Mouse (Mus musculus): ENCODE measurements around the gene Mettl7a1. TPM values are rescaled to one million over a fixed set of nuclear protein-coding genes. Genes with fewer than 3 reads are reported as not detected.
"Not testable (repeated sequence)": the region's sequence is repeated elsewhere in the genome, so short reads cannot be mapped to it uniquely, and the experiment has no call there.

The Mettl7a1 gene
- polyA plus RNA-seq, 1 experiment from 2014 or later: 14.6 TPM

DNA sequence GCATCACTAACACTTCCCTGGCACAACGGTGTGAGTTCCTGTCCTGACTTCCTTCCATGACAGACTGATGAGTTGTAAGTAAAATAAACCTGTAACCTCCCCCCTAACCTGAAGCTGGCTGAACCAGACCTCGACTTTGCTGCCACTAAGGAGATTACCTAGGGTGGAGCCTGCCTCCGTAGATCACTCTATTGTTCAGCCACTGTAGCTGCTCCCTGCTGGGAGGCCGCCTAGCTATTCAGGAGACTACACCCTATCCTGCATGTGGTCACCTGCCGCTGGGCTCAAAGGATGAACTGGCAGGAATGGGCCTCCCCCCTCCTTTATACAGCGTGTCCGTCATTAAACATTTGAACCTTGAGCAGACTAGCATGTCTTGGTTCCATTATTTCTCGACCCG, 34.2 kb upstream of the Mettl7a1 start:
- WGBS: 22% methylated on average over 9 of the region's 9 CpGs
- Histone ChIP-seq H3K27me3 (ENCODE audit: control insufficient read depth, insufficient read depth, low read depth, low read length) (no peaks in the 10 kb centered on the region), H3K27ac (ENCODE audit: low read length) (no peak overlapping the region), H3K4me2 (ENCODE audit: low read depth, low read length) (no peak overlapping the region), H3K9ac (ENCODE audit: low read length) (no peak overlapping the region), H3K4me1 (replicated peaks; ENCODE audit: control insufficient read depth, insufficient read depth, low read length) (no peaks in the 10 kb centered on the region), H3K9me3 (ENCODE audit: control insufficient read depth, low read length) (no peaks in the 10 kb centered on the region), H3K36me3 (ENCODE audit: control insufficient read depth, insufficient read depth, low read length) (no peaks in the 10 kb centered on the region), H3K4me3 (ENCODE audit: low read length) (no peak overlapping the region)
- ATAC-seq (ENCODE audit: low read depth): no peak

DNA sequence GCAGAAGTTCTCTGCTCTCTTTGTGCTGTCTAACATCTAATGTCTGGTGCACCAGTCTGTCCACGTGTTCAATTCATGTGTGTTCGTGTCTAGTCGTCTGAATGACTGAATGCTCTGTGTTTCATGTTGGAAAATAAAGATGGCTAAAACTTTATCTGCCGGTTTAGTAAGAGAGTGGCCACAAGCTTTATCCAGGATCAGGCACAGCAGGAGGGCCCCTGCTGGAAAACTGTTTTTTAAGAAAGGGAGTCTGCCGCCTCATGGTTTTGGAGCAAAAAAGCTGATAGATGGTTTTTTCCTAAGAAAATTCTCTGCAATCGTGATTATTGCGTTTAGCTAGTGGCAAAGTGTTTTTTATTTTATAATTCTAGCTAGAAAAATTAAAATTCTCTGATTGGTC, 33.3 kb upstream of the Mettl7a1 start:
- H3K4me2 ChIP-seq (ENCODE audit: low read depth, low read length); H3K27ac ChIP-seq (ENCODE audit: low read length); H3K4me1 ChIP-seq (replicated peaks; ENCODE audit: control insufficient read depth, insufficient read depth, low read length); ATAC-seq (ENCODE audit: low read depth); H3K9ac ChIP-seq (ENCODE audit: low read length); H3K36me3 ChIP-seq (ENCODE audit: control insufficient read depth, insufficient read depth, low read length); H3K9me3 ChIP-seq (ENCODE audit: control insufficient read depth, low read length); H3K27me3 ChIP-seq (ENCODE audit: control insufficient read depth, insufficient read depth, low read depth, low read length); H3K4me3 ChIP-seq (ENCODE audit: low read length): not testable (repeated sequence)
- WGBS: 42% methylated on average over 7 of the region's 7 CpGs

DNA sequence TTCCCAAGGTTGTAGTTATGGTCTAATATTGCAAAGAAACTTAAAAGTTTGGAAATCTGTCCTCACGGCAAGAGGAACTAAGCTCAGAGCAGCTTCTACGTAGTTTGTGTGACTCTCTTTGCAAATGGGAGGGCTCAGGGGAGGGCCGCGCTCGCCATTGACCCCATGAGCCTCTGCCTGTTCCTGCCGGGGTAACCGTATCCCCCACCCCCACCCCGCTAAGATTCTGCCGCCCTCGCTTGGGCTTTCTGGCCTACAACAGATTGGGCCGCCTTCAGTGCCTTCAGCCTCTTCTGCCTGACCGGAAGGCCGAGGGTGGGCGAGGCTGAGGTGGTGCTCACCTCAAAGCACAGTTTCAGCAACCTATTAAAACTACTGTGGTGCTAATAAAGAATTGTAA, 32.5 kb upstream of the Mettl7a1 start:
- WGBS: 71% methylated on average over 14 of the region's 14 CpGs

DNA sequence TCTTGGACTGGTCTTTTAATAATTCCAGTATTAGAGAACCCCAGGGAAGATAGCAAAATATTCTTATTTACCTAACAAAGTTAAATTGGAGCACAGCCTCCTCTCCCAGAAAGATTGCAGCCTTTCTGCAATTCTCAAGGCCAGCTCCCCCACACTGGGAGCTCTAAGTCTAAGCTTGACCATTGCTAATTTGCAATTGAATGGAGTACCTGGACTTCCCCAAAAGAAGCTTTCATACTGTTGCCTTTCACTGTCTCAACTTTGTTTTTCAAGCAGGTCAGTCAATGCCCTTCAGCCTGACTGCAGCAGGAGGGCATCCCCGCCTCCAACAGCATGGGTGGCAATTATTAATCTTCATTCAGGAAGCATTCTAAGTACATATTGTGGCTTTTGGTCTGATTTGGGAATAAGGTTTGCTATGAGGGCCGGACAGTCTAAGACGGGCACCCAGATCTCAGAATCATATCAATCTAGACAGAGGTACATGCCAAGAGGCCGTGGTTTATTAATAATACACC, 30.1 kb upstream of the Mettl7a1 start:
- H3K4me2 ChIP-seq (ENCODE audit: low read depth, low read length); H3K36me3 ChIP-seq (ENCODE audit: control insufficient read depth, insufficient read depth, low read length); H3K27me3 ChIP-seq (ENCODE audit: control insufficient read depth, insufficient read depth, low read depth, low read length); ATAC-seq (ENCODE audit: low read depth); H3K4me1 ChIP-seq (replicated peaks; ENCODE audit: control insufficient read depth, insufficient read depth, low read length); H3K9me3 ChIP-seq (ENCODE audit: control insufficient read depth, low read length); H3K27ac ChIP-seq (ENCODE audit: low read length); H3K9ac ChIP-seq (ENCODE audit: low read length); H3K4me3 ChIP-seq (ENCODE audit: low read length): not testable (repeated sequence)
- WGBS: 87% methylated on average over 4 of the region's 4 CpGs

More for the DNA sequence above, 32.5 kb upstream of the Mettl7a1 start:
- Histone ChIP-seq H3K9me3 (ENCODE audit: control insufficient read depth, low read length) (no peaks in the 10 kb centered on the region), H3K27ac (ENCODE audit: low read length) (no peak overlapping the region), H3K4me2 (ENCODE audit: low read depth, low read length) (no peak overlapping the region), H3K4me1 (replicated peaks; ENCODE audit: control insufficient read depth, insufficient read depth, low read length) (no peaks in the 10 kb centered on the region), H3K27me3 (ENCODE audit: control insufficient read depth, insufficient read depth, low read depth, low read length) (no peaks in the 10 kb centered on the region), H3K36me3 (ENCODE audit: control insufficient read depth, insufficient read depth, low read length) (no peaks in the 10 kb centered on the region), H3K4me3 (ENCODE audit: low read length) (no peak overlapping the region), H3K9ac (ENCODE audit: low read length) (no peak overlapping the region)
- no peak for ATAC-seq (ENCODE audit: low read depth)

DNA sequence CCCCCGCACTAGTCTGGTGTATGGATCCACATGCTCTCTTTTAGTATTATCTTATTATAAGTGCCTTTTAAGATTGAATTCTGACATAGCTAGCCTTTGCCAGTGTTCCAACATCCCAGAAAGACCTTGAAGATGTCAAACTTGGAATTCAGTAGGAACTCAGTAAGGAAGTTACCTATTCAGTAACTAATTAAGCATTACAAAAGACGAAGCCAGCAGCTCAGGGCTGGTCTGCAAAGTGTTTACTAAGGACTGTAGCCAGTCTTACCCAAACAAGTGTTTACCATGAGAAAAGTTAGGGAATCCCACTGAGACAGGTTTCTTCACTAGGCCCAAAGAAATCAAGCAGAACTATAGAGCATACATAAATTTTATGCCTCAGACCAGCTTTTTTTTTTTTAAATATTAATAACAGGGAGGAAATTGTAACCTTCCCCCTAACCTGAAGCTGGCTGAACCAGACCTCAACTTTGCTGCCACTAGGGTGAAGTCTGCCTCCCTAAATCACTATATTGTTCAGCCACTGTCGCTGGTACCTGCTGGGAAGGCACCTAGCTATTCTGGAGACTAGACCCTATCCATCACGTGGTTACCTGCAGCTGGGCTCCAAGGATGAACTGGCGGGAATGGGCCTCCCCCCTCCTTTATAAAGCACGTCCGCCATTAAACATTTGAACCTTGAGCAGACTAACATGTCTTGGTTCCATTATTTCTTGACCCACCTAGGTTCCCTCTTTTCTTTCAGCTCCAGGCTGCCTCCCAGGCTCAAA, 29.0 kb upstream of the Mettl7a1 start:
- Histone ChIP-seq H3K9me3 (ENCODE audit: control insufficient read depth, low read length) (no peaks in the 10 kb centered on the region), H3K27me3 (ENCODE audit: control insufficient read depth, insufficient read depth, low read depth, low read length) (no peaks in the 10 kb centered on the region), H3K9ac (ENCODE audit: low read length) (no peak overlapping the region), H3K4me3 (ENCODE audit: low read length) (no peak overlapping the region), H3K36me3 (ENCODE audit: control insufficient read depth, insufficient read depth, low read length) (no peaks in the 10 kb centered on the region), H3K4me1 (replicated peaks; ENCODE audit: control insufficient read depth, insufficient read depth, low read length) (no peaks in the 10 kb centered on the region), H3K27ac (ENCODE audit: low read length) (no peak overlapping the region), H3K4me2 (ENCODE audit: low read depth, low read length) (no peak overlapping the region)
- 79% methylated on average over 7 of the region's 7 CpGs for WGBS
- ATAC-seq (ENCODE audit: low read depth): no peak

DNA sequence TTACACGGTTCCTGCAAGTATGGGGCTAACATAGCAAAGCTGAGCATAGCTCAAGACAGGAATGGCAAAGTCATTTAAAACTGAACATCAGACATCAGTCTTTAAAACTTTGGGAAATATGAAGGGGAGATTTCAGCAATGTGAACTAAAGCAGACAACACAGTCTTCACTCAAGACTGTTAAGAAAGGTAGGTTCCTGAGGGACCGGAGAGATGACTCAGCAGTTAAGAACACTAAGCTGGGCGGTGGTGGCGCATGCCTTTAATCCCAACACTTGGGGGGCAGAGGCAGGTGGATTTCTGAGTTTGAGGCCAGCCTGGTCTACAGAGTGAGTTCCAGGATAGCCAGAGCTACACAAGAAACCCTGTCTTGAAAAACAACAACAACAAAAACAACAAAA, 27.5 kb upstream of the Mettl7a1 start:
- Histone ChIP-seq H3K9me3 (ENCODE audit: control insufficient read depth, low read length) (no peaks in the 10 kb centered on the region), H3K27me3 (ENCODE audit: control insufficient read depth, insufficient read depth, low read depth, low read length) (no peaks in the 10 kb centered on the region), H3K36me3 (ENCODE audit: control insufficient read depth, insufficient read depth, low read length) (no peaks in the 10 kb centered on the region), H3K4me3 (ENCODE audit: low read length) (no peak overlapping the region), H3K4me2 (ENCODE audit: low read depth, low read length) (no peak overlapping the region), H3K4me1 (replicated peaks; ENCODE audit: control insufficient read depth, insufficient read depth, low read length) (no peaks in the 10 kb centered on the region), H3K9ac (ENCODE audit: low read length) (no peak overlapping the region), H3K27ac (ENCODE audit: low read length) (no peak overlapping the region)
- no peak for ATAC-seq (ENCODE audit: low read depth)
- 88% methylated on average over 4 of the region's 4 CpGs for WGBS

DNA sequence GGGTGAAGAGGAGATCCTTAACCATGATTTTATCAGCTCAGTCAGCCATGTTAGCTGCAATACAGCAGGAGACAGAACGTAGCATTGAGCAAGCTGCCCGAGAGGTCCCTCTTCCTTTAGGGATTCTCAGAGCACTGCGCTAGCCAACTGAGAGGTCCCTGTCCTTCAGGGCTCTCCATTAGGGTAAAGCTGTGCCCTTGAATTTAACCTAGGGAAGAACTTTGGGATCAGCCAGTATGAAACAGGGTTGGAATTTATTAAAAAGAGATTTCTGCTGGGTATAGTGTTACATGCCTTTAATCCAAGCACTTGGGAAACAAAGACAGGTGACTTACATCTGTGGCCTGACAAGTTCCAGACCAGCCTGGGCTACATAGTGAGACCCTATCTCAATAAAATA, 26.4 kb upstream of the Mettl7a1 start:
- H3K9ac ChIP-seq (ENCODE audit: low read length): no peak overlapping the region
- ATAC-seq (ENCODE audit: low read depth): no peak
- no peaks in the 10 kb centered on the region for H3K4me1 ChIP-seq (replicated peaks; ENCODE audit: control insufficient read depth, insufficient read depth, low read length)
- 78% methylated on average over 3 of the region's 3 CpGs for WGBS
- H3K4me3 ChIP-seq (ENCODE audit: low read length): no peak overlapping the region
- no peaks in the 10 kb centered on the region for H3K36me3 ChIP-seq (ENCODE audit: control insufficient read depth, insufficient read depth, low read length)
- H3K27me3 ChIP-seq (ENCODE audit: control insufficient read depth, insufficient read depth, low read depth, low read length): no peaks in the 10 kb centered on the region
- H3K4me2 ChIP-seq (ENCODE audit: low read depth, low read length): no peak overlapping the region
- no peak overlapping the region for H3K27ac ChIP-seq (ENCODE audit: low read length)
- H3K9me3 ChIP-seq (ENCODE audit: control insufficient read depth, low read length): no peaks in the 10 kb centered on the region

DNA sequence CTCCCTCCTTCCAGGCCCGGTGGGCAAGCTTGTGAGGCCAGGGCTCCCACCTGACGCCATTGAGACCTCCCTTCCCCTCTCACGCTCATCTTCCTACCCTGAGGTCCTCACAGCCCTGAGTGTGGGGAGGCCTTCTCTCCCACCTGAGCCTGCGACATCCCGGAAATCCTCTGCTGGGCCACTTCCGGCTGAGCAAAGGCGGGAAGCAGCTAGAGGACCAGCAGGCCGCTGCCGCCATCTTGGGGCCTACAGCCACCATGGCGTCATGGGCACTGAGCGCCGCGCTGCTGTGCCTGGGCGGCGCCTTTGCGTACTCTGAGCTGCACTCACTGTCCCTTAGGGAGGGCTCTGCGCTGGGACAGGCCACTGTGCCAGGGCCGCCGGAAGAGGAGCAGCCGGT, 23.3 kb upstream of the Mettl7a1 start, which contains the start of gene Tmprss12:
Tmprss12 (plus strand) TSS at position 212 of the 400 bp plus-strand sequence.
- Histone ChIP-seq H3K9ac (ENCODE audit: low read length) (no peak within 1 kb of the TSS), H3K36me3 (ENCODE audit: control insufficient read depth, insufficient read depth, low read length) (no peaks in the 10 kb centered on the region), H3K4me2 (ENCODE audit: low read depth, low read length) (no peak within 1 kb of the TSS), H3K27ac (ENCODE audit: low read length) (no peak within 1 kb of the TSS), H3K9me3 (ENCODE audit: control insufficient read depth, low read length) (no peaks in the 10 kb centered on the region), H3K4me3 (ENCODE audit: low read length) (no peak within 1 kb of the TSS), H3K4me1 (replicated peaks; ENCODE audit: control insufficient read depth, insufficient read depth, low read length) (no peaks in the 10 kb centered on the region), H3K27me3 (ENCODE audit: control insufficient read depth, insufficient read depth, low read depth, low read length) (no peaks in the 10 kb centered on the region)
- WGBS: 93% methylated on average over 20 of the region's 20 CpGs
- no peak for ATAC-seq (ENCODE audit: low read depth)

DNA sequence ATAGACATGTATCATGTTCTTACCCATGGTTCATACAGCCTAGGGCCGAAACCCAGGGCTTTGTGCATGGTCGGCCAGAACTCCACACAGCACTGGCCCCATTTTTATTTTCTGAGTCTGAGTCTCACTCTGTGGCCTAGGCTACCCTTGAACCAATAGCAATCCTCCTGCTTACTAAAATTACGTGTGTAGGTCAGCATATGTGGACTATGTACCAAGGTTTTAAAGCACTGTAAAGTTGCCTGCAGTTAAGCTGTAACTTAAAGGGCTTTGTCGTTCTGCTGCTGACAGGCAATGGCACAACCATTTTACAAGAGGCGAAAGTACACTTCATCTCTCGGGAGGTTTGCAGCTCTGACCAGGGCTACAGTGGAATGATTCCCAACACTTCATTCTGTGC, 15.0 kb upstream of the Mettl7a1 start:
- Histone ChIP-seq H3K36me3 (ENCODE audit: control insufficient read depth, insufficient read depth, low read length) (no peaks in the 10 kb centered on the region), H3K9me3 (ENCODE audit: control insufficient read depth, low read length) (no peaks in the 10 kb centered on the region), H3K27me3 (ENCODE audit: control insufficient read depth, insufficient read depth, low read depth, low read length) (no peaks in the 10 kb centered on the region), H3K4me2 (ENCODE audit: low read depth, low read length) (no peak overlapping the region), H3K4me1 (replicated peaks; ENCODE audit: control insufficient read depth, insufficient read depth, low read length) (no peaks in the 10 kb centered on the region), H3K27ac (ENCODE audit: low read length) (no peak overlapping the region), H3K4me3 (ENCODE audit: low read length) (no peak overlapping the region), H3K9ac (ENCODE audit: low read length) (no peak overlapping the region)
- WGBS: 87% methylated on average over 6 of the region's 6 CpGs
- ATAC-seq (ENCODE audit: low read depth): no peak

All from lung, embryonic 16.5 days (tissue).